Comparison of ENCODE assay signal across 8 mouse cellular contexts in the genomic region with DNA sequence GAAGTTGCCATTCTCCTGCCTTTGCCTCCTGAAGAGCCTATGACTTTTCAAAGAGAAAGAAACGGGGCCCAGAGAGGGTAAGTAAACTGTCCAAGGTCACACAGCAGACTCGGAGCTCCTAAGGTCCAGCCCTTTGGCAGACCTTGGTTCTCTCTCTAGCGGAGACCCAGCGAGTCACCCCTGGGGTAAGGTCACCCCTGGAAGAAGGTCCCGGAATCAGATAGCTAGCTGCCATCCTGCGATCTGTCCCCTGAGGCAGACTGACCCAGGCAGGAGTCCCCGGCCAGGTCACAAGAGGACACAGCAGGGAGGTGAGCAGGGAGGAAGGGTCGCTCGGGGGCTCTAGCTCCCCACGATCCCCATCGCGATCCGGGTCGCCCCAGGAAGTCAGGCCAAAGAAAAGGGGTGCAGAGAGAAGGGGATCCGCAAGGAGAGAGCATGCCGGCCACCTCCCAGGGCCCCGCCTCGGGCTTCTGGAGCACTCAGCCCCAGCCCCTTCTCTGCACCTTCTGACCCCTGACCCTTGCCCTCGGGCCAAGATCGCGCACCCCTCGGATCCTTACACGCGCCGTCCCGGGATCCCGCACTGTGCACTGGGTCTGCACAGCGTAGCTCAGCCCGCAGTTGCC. TPM values are rescaled to one million over a fixed set of nuclear protein-coding genes. Genes with fewer than 3 reads are reported as not detected.
DNase-seq lines count a peak whose midpoint lies in the region; ATAC-seq and TF ChIP-seq lines count a peak whose summit lies in the region.

No protein-coding gene starts in this region.

- 0 out of 2 replicates have a peak, but pooled peaks cover 2% of the 10 kb centered on the region for H3K36me3 ChIP-seq in heart, embryonic 11.5 days (ENCODE audit: control insufficient read depth, insufficient read depth, low read length)
- H3K36me3 ChIP-seq in G1E (replicated peaks) (peaks cover 33% of the 10 kb centered on the region), macrophage (ENCODE audit: inconsistent target) (peaks cover 18% of the 10 kb centered on the region; the same call in 1 of the 2 replicates)
- H3K36me3 ChIP-seq in heart, postnatal 0 days (replicated peaks; ENCODE audit: control insufficient read depth, insufficient read depth, low read length), result peaks cover 19% of the 10 kb centered on the region

- no peak for TF ChIP-seq EP300 in heart, postnatal 0 days (IDR thresholded peaks at IDR 0.05; ENCODE audit: low read depth)

- H3K9me3 ChIP-seq in heart, embryonic 11.5 days (replicated peaks; ENCODE audit: control insufficient read depth, low read length), result no peaks in the 10 kb centered on the region
- H3K9me3 ChIP-seq in G1E (replicated peaks), result peaks cover 5% of the 10 kb centered on the region; the same call in 1 of the 2 replicates
- H3K9me3 ChIP-seq in heart, postnatal 0 days (replicated peaks; ENCODE audit: control insufficient read depth, low read length), result no peaks in the 10 kb centered on the region

- H3K27ac ChIP-seq in heart, embryonic 11.5 days (ENCODE audit: low read depth, low read length), result peak overlapping the region; percentile 71
- H3K27ac ChIP-seq in heart, postnatal 0 days (ENCODE audit: low read depth), result peak overlapping the region; percentile 75
- H3K27ac ChIP-seq in macrophage, result peak overlapping the region; percentile 40

- WGBS in heart, embryonic 11.5 days (ENCODE audit: insufficient replicate concordance), result 1% methylated on average over 29 of the region's 29 CpGs
- 2% methylated on average over 20 of the region's 29 CpGs for WGBS in heart, postnatal 0 days
- WGBS in macrophage (ENCODE audit: missing documents), result 2% methylated on average over 29 of the region's 29 CpGs

- DNase-seq in heart, adult 11 months, result no peak
- no peak for DNase-seq in G1E (ENCODE audit: low spot score)
- no peak for DNase-seq in heart, postnatal 0 days (ENCODE audit: low spot score)
- no peak for DNase-seq in ovary, adult 18-20 months (ENCODE audit: low spot score)
- no peak for DNase-seq in gastrocnemius, postnatal 36 days
- no peak for DNase-seq in left cerebral cortex, postnatal 4 days

- peaks cover 17% of the 10 kb centered on the region; the same call in 1 of the 2 replicates for H3K79me2 ChIP-seq in macrophage (ENCODE audit: inconsistent target)

- peak overlapping the region; percentile 87 for H3K4me3 ChIP-seq in heart, embryonic 11.5 days (ENCODE audit: low read depth, low read length)
- H3K4me3 ChIP-seq in G1E (ENCODE audit: low read depth, low read length), result peak overlapping the region; percentile 84
- H3K4me3 ChIP-seq in heart, postnatal 0 days (ENCODE audit: low read depth, low read length), result peak overlapping the region; percentile 78
- H3K4me3 ChIP-seq in macrophage (ENCODE audit: inconsistent target), result peak overlapping the region; percentile 84

- peaks cover 20% of the 10 kb centered on the region for H3K4me1 ChIP-seq in heart, embryonic 11.5 days (ENCODE audit: control insufficient read depth, insufficient read depth, low read length)
- H3K4me1 ChIP-seq in G1E (ENCODE audit: insufficient read depth, low read depth, low read length), result peaks cover 69% of the 10 kb centered on the region
- H3K4me1 ChIP-seq in heart, postnatal 0 days (ENCODE audit: control insufficient read depth, insufficient read depth), result peaks cover 16% of the 10 kb centered on the region; the same call in 1 of the 2 replicates

- no peaks in the 10 kb centered on the region for H3K27me3 ChIP-seq in heart, embryonic 11.5 days (ENCODE audit: control insufficient read depth, insufficient read depth, low read length)
- no peaks in the 10 kb centered on the region for H3K27me3 ChIP-seq in G1E (ENCODE audit: insufficient read depth, low read length)
- no peaks in the 10 kb centered on the region for H3K27me3 ChIP-seq in heart, postnatal 0 days (ENCODE audit: control insufficient read depth, insufficient read depth, low read length)

- peak overlapping the region; percentile 97 for H3K4me2 ChIP-seq in heart, embryonic 11.5 days
- peak overlapping the region; percentile 94 for H3K4me2 ChIP-seq in heart, postnatal 0 days (ENCODE audit: low read depth, low read length)

- intact Hi-C loops in gastrocnemius, postnatal 36 days (cut with DNase I), result loop anchor here (5.0 kb wide), 1 partner anchor 81 kb away; no protein-coding TSS in a partner anchor
- intact Hi-C loops in left cerebral cortex, postnatal 4 days (cut with DNase I), result no loop called here

- no peak for TF ChIP-seq CTCF in G1E (IDR thresholded peaks at IDR 0.05; ENCODE audit: low read depth, low read length)
- TF ChIP-seq CTCF in heart, postnatal 0 days (IDR thresholded peaks at IDR 0.05; ENCODE audit: low read depth), result no peak

- no peak; the same call in none of the 2 replicates for ATAC-seq in heart, embryonic 11.5 days (replicated peaks; ENCODE audit: insufficient number of reproducible peaks, low FRiP score, low TSS enrichment)
- no peak for ATAC-seq in G1E (ENCODE audit: extremely low read depth, insufficient number of reproducible peaks, low FRiP score, poor library complexity, severe bottlenecking)
- ATAC-seq in heart, postnatal 0 days (ENCODE audit: insufficient read depth, low read depth), result no peak; the same call in 1 of the 2 replicates

- peak overlapping the region; percentile 83 for H3K9ac ChIP-seq in heart, embryonic 11.5 days (ENCODE audit: low read depth, low read length)
- peak overlapping the region; percentile 75 for H3K9ac ChIP-seq in heart, postnatal 0 days (replicated peaks; ENCODE audit: low read depth, low read length)

RNA-seq across cellular contexts. Expression of a gene that starts 0.4 kb away (rescaled TPM):
- 18.1 and 19.1 TPM in 2 replicates for polyA plus RNA-seq in heart, embryonic 11.5 days (2014; fragmentation: Nextera tagmentation; extraction: Ambion mirVana)
- total RNA-seq in G1E (2014; fragmentation: Nextera tagmentation), result 22.3 and 51.6 TPM in 2 replicates
- 2.1 and 3.2 TPM in 2 replicates for total RNA-seq in G1E (2017)
- 33.2 and 36.0 TPM in 2 replicates for polyA plus RNA-seq in G1E (2012)
- 15.8 and 27.6 TPM in 2 replicates for total RNA-seq in heart, postnatal 0 days (2014; rRNA removed; ENCODE audit: low replicate concordance)
- polyA plus RNA-seq in heart, postnatal 0 days (2015; fragmentation: Nextera tagmentation; extraction: Ambion mirVana), result 11.5 and 11.7 TPM in 2 replicates
- total RNA-seq in macrophage (2018; cell fraction: chromatin; rRNA removed), result 100 to 1,000 TPM in 9 of 26 experiments, 10 to 100 TPM in 15, 1 to 10 TPM in 2; 7.1 to 211 (median 71.2) TPM
- total RNA-seq in macrophage (2018; cell fraction: cytosol; rRNA removed), result 100 to 1,000 TPM in 8 of 26 experiments, 10 to 100 TPM in 18; 40.1 to 134 (median 75.9) TPM
- 100 to 1,000 TPM in 4 of 26 experiments, 10 to 100 TPM in 22; 13.7 to 170 (median 59.2) TPM for total RNA-seq in macrophage (2018; cell fraction: nucleus; rRNA removed)
- polyA plus RNA-seq in macrophage (2018), result 36.3 to 96.0 TPM (median 65.2 TPM) in 3 replicates
- total RNA-seq in gastrocnemius, postnatal 36 days (2021), result 10 to 100 TPM; 35.2 to 44.6 TPM
- total RNA-seq in left cerebral cortex, postnatal 4 days (2021), result 10 to 100 TPM; 42.0 to 44.1 TPM

RNA-seq across cellular contexts. Expression of a gene that starts 0.8 kb away (rescaled TPM):
- 0.18 and 0.54 TPM in 2 replicates for polyA plus RNA-seq in heart, embryonic 11.5 days (2014; fragmentation: Nextera tagmentation; extraction: Ambion mirVana)
- total RNA-seq in G1E (2014; fragmentation: Nextera tagmentation) (not detected in 2 replicates), G1E (2017) (0.35 and 0.60 TPM in 2 replicates)
- polyA plus RNA-seq in G1E (2012) (1.2 and 1.5 TPM in 2 replicates), macrophage (2018) (0.37 to 0.52 TPM in 2 of 3 replicates, not detected in the other)
- total RNA-seq in heart, postnatal 0 days (2014; rRNA removed; ENCODE audit: low replicate concordance), result not detected in 2 replicates
- polyA plus RNA-seq in heart, postnatal 0 days (2015; fragmentation: Nextera tagmentation; extraction: Ambion mirVana), result 0.14 and 0.18 TPM in 2 replicates
- 1 to 10 TPM in 4 of 26 experiments, under 1 TPM in 13, not detected in 9; 0.29 to 1.5 (median 0.84) TPM for total RNA-seq in macrophage (2018; cell fraction: chromatin; rRNA removed)
- under 1 TPM; 0.19 to 0.81 (median 0.41) TPM for total RNA-seq in macrophage (2018; cell fraction: cytosol; rRNA removed)
- 1 to 10 TPM in 1 of 26 experiments, under 1 TPM in 14, not detected in 11; 0.33 to 1.1 (median 0.64) TPM for total RNA-seq in macrophage (2018; cell fraction: nucleus; rRNA removed)
- total RNA-seq in gastrocnemius, postnatal 36 days (2021), result under 1 TPM in 1 of 2 experiments, not detected in 1; 0.15 TPM
- total RNA-seq in left cerebral cortex, postnatal 4 days (2021), result under 1 TPM; 0.58 to 0.64 TPM

RNA-seq across cellular contexts. Expression of a gene that starts 24.3 kb away (rescaled TPM):
- polyA plus RNA-seq in heart, embryonic 11.5 days (2014; fragmentation: Nextera tagmentation; extraction: Ambion mirVana), result 5.6 and 7.9 TPM in 2 replicates
- 8.4 and 10.5 TPM in 2 replicates for total RNA-seq in G1E (2014; fragmentation: Nextera tagmentation)
- 9.5 and 13.7 TPM in 2 replicates for total RNA-seq in G1E (2017)
- polyA plus RNA-seq in G1E (2012), result 42.4 and 45.7 TPM in 2 replicates
- total RNA-seq in heart, postnatal 0 days (2014; rRNA removed; ENCODE audit: low replicate concordance), result 20.2 and 24.5 TPM in 2 replicates
- polyA plus RNA-seq in heart, postnatal 0 days (2015; fragmentation: Nextera tagmentation; extraction: Ambion mirVana), result 15.7 and 16.3 TPM in 2 replicates
- 1 to 10 TPM in 25 of 26 experiments, under 1 TPM in 1; 0.88 to 7.9 (median 2.9) TPM for total RNA-seq in macrophage (2018; cell fraction: chromatin; rRNA removed)
- 1 to 10 TPM in 25 of 26 experiments, under 1 TPM in 1; 0.72 to 5.7 (median 4.2) TPM for total RNA-seq in macrophage (2018; cell fraction: cytosol; rRNA removed)
- 10 to 100 TPM in 1 of 26 experiments, 1 to 10 TPM in 25; 1.4 to 10.7 (median 3.8) TPM for total RNA-seq in macrophage (2018; cell fraction: nucleus; rRNA removed)
- polyA plus RNA-seq in macrophage (2018), result 4.5 to 4.9 TPM (median 4.8 TPM) in 3 replicates
- total RNA-seq in gastrocnemius, postnatal 36 days (2021), result 1 to 10 TPM; 5.6 to 6.8 TPM
- 10 to 100 TPM; 22.7 to 26.0 TPM for total RNA-seq in left cerebral cortex, postnatal 4 days (2021)

RNA-seq across cellular contexts. Expression of a gene that starts 24.5 kb away (rescaled TPM):
- 22.2 and 23.5 TPM in 2 replicates for polyA plus RNA-seq in heart, embryonic 11.5 days (2014; fragmentation: Nextera tagmentation; extraction: Ambion mirVana)
- total RNA-seq in G1E (2014; fragmentation: Nextera tagmentation) (16.5 and 24.3 TPM in 2 replicates), G1E (2017) (31.5 and 34.7 TPM in 2 replicates)
- polyA plus RNA-seq in G1E (2012) (103 and 110 TPM in 2 replicates), macrophage (2018) (21.7 to 39.1 TPM (median 25.0 TPM) in 3 replicates)
- total RNA-seq in heart, postnatal 0 days (2014; rRNA removed; ENCODE audit: low replicate concordance), result 23.0 and 24.1 TPM in 2 replicates
- polyA plus RNA-seq in heart, postnatal 0 days (2015; fragmentation: Nextera tagmentation; extraction: Ambion mirVana), result 17.1 and 18.2 TPM in 2 replicates
- 10 to 100 TPM; 31.5 to 89.7 (median 50.6) TPM for total RNA-seq in macrophage (2018; cell fraction: chromatin; rRNA removed)
- 10 to 100 TPM; 23.7 to 34.9 (median 30.4) TPM for total RNA-seq in macrophage (2018; cell fraction: cytosol; rRNA removed)
- 10 to 100 TPM; 26.2 to 49.3 (median 33.7) TPM for total RNA-seq in macrophage (2018; cell fraction: nucleus; rRNA removed)
- total RNA-seq in gastrocnemius, postnatal 36 days (2021), result 10 to 100 TPM; 15.8 to 17.7 TPM
- 10 to 100 TPM; 52.0 to 55.4 TPM for total RNA-seq in left cerebral cortex, postnatal 4 days (2021)

RNA-seq across cellular contexts. Expression of a gene that starts 46.0 kb away (rescaled TPM):
- not detected in 2 replicates for polyA plus RNA-seq in heart, embryonic 11.5 days (2014; fragmentation: Nextera tagmentation; extraction: Ambion mirVana)
- total RNA-seq in G1E (2014; fragmentation: Nextera tagmentation) (not detected in 2 replicates), G1E (2017) (not detected in 2 replicates)
- polyA plus RNA-seq in G1E (2012) (not detected in 2 replicates), macrophage (2018) (not detected in 3 replicates)
- total RNA-seq in heart, postnatal 0 days (2014; rRNA removed; ENCODE audit: low replicate concordance), result not detected in 2 replicates
- not detected in 2 replicates for polyA plus RNA-seq in heart, postnatal 0 days (2015; fragmentation: Nextera tagmentation; extraction: Ambion mirVana)
- not detected for total RNA-seq in macrophage (2018; cell fraction: chromatin; rRNA removed)
- total RNA-seq in macrophage (2018; cell fraction: cytosol; rRNA removed), result not detected
- not detected for total RNA-seq in macrophage (2018; cell fraction: nucleus; rRNA removed)
- not detected for total RNA-seq in gastrocnemius, postnatal 36 days (2021)
- total RNA-seq in left cerebral cortex, postnatal 4 days (2021), result under 1 TPM in 1 of 2 experiments, not detected in 1; 0.40 TPM
